Mouse (Mus musculus) CH12.LX (cell line): ENCODE measurements around the gene Dppa4. TPM values are rescaled to one million over a fixed set of nuclear protein-coding genes. Genes with fewer than 3 reads are reported as not detected.

ENCODE experiments used
- DNase-seq: peaks from one replicate; pipeline ENCODE4 v3.0.0-alpha.2; 2013; ENCODE audit errors: extremely low read depth
- H3K27ac ChIP-seq: 2 replicates; pipeline ENCODE4 v1.5.1; 2012; ENCODE audit warnings: low read depth, mild to moderate bottlenecking, control low read depth, moderate library complexity; ENCODE audit not compliant: insufficient read depth
- H3K27me3 ChIP-seq: replicated peaks from 2 replicates; pipeline ENCODE3; 2012; ENCODE audit warnings: inconsistent platforms
- H3K36me3 ChIP-seq, 2 experiments: replicated peaks in 1 of 2; 2 replicates each; pipeline versions ENCODE3 to v1.6.1; 2012; ENCODE audit warnings: inconsistent platforms in 1 of 2, low read length in 1 of 2, mild to moderate bottlenecking in 1 of 2, mixed read lengths in 1 of 2, moderate library complexity in 1 of 2; ENCODE audit not compliant: control insufficient read depth in 1 of 2, insufficient read depth in 1 of 2
- H3K4me1 ChIP-seq, 2 experiments: 2 replicates each; pipeline ENCODE4 v1.6.1; 2012; ENCODE audit warnings: inconsistent platforms in 1 of 2, moderate library complexity in 1 of 2; ENCODE audit not compliant: insufficient read depth in 2 of 2, control insufficient read depth in 1 of 2
- H3K4me2 ChIP-seq: 2 replicates; pipeline ENCODE4 v1.6.1; 2012; ENCODE audit warnings: low read depth, mild to moderate bottlenecking, control low read depth; ENCODE audit not compliant: poor library complexity, insufficient read depth, severe bottlenecking
- H3K4me3 ChIP-seq, 3 experiments: fragments of 150-350 bp in 1 of 3; sonication (generic) in 1 of 3; replicated peaks in 1 of 3; 2 replicates each; pipeline versions ENCODE3 to v1.5.1; 2011 to 2012; ENCODE audit warnings: low read depth in 2 of 3, low read length in 2 of 3, mild to moderate bottlenecking in 2 of 3, moderate library complexity in 2 of 3, control low read depth in 1 of 3, improper control_type of control experiment in 1 of 3, inconsistent platforms in 1 of 3, mixed read lengths in 1 of 3; ENCODE audit not compliant: poor library complexity in 1 of 3
- H3K79me2 ChIP-seq: replicated peaks from 2 replicates; pipeline ENCODE4 v1.6.1; 2012; ENCODE audit warnings: mild to moderate bottlenecking, moderate library complexity; ENCODE audit not compliant: control insufficient read depth, poor library complexity, insufficient read depth, severe bottlenecking; ENCODE audit errors: extremely low read depth
- H3K9ac ChIP-seq: 2 replicates; pipeline ENCODE4 v1.6.1; 2012; ENCODE audit warnings: low read depth, mild to moderate bottlenecking, control low read depth, moderate library complexity; ENCODE audit not compliant: insufficient read depth
- H3K9me3 ChIP-seq: replicated peaks from 2 replicates; pipeline ENCODE3; 2012; ENCODE audit warnings: low read length, inconsistent platforms, mixed read lengths
- BHLHE40 ChIP-seq: IDR thresholded peaks from 2 replicates; pipeline ENCODE4 v1.6.1; 2011; ENCODE audit warnings: mild to moderate bottlenecking, low read depth, low read length, improper control_type of control experiment
- CHD1 ChIP-seq: IDR thresholded peaks from 2 replicates; pipeline ENCODE4 v1.6.1; 2012; ENCODE audit warnings: low read depth, low read length, improper control_type of control experiment, inconsistent platforms
- CTCF ChIP-seq, 2 experiments: IDR thresholded peaks in 1 of 2; conservative IDR thresholded peaks in 1 of 2; 2 replicates each; pipeline ENCODE4 v1.5.1; 2011 to 2012; ENCODE audit warnings: low read depth in 2 of 2, low read length in 2 of 2, improper control_type of control experiment in 1 of 2, inconsistent platforms in 1 of 2, mild to moderate bottlenecking in 1 of 2, moderate library complexity in 1 of 2
- ELF1 ChIP-seq: IDR thresholded peaks from 2 replicates; pipeline ENCODE4 v1.6.1; 2014; ENCODE audit warnings: low read depth, mild to moderate bottlenecking, inconsistent platforms, low read length, improper control_type of control experiment
- GABPA ChIP-seq: IDR thresholded peaks from 2 replicates; pipeline ENCODE4 v1.6.1; 2012; ENCODE audit warnings: low read depth, low read length, improper control_type of control experiment, inconsistent platforms; ENCODE audit not compliant: insufficient replicate concordance
- HCFC1 ChIP-seq: IDR thresholded peaks from 2 replicates; pipeline ENCODE4 v1.6.1; 2012; ENCODE audit warnings: low read depth, mild to moderate bottlenecking, inconsistent platforms, low read length, improper control_type of control experiment
- IRF4 ChIP-seq: IDR thresholded peaks from 2 replicates; pipeline ENCODE4 v1.6.1; 2014; ENCODE audit warnings: low read depth, mild to moderate bottlenecking, inconsistent platforms, low read length, improper control_type of control experiment
- MAFK ChIP-seq: IDR thresholded peaks from 2 replicates; pipeline ENCODE4 v1.6.1; 2011; ENCODE audit warnings: low read length, improper control_type of control experiment; ENCODE audit not compliant: insufficient replicate concordance
- MYC ChIP-seq: IDR thresholded peaks from 2 replicates; pipeline ENCODE4 v1.6.1; 2011; ENCODE audit warnings: low read depth, mild to moderate bottlenecking, improper control_type of control experiment, low read length
- PAX5 ChIP-seq: IDR thresholded peaks from 2 replicates; pipeline ENCODE4 v1.6.1; 2012; ENCODE audit warnings: low read length, inconsistent platforms, mixed read lengths
- POLR2AphosphoS2 ChIP-seq: IDR thresholded peaks from 2 replicates; pipeline ENCODE4 v1.6.1; 2011; ENCODE audit warnings: low read depth, low read length, improper control_type of control experiment
- SMC3 ChIP-seq: IDR thresholded peaks from 2 replicates; pipeline ENCODE4 v1.6.1; 2011; ENCODE audit warnings: low read depth, low read length, improper control_type of control experiment
- TBP ChIP-seq: conservative IDR thresholded peaks from 2 replicates; pipeline ENCODE4 v1.6.1; 2011; ENCODE audit warnings: low read depth, low read length, improper control_type of control experiment
- USF1 ChIP-seq: IDR thresholded peaks from 2 replicates; pipeline ENCODE4 v1.6.1; 2014; ENCODE audit warnings: low read depth, mild to moderate bottlenecking, inconsistent platforms, low read length, improper control_type of control experiment
- USF2 ChIP-seq: conservative IDR thresholded peaks from 2 replicates; pipeline ENCODE4 v1.6.1; 2011; ENCODE audit warnings: low read depth, low read length, improper control_type of control experiment
- ZKSCAN1 ChIP-seq: IDR thresholded peaks from 2 replicates; pipeline ENCODE4 v1.6.1; 2012; ENCODE audit warnings: low read depth, inconsistent platforms, low read length, improper control_type of control experiment, borderline replicate concordance
- dilution Hi-C: fragments of 300-500 bp; cut with MboI; formaldehyde crosslinking; loops from 2 replicates; pipeline ENCODE4 v1.14.3; 2020; ENCODE audit warnings: low sequenced_read_pairs; ENCODE audit not compliant: extremely low pct_unique_long_range_greater_than_20kb, extremely low pct_ligation_motif_present
- in situ Hi-C: fragments of 300-500 bp; cut with MboI; formaldehyde crosslinking; loops from 3 replicates; pipeline ENCODE4 v1.14.3; 2019; ENCODE audit warnings: low sequenced_read_pairs, low pct_ligation_motif_present, low pct_unique_long_range_greater_than_20kb, mixed read lengths
- polyA plus RNA-seq: library from polyadenylated mRNA; unstranded; fragments of >175 nt; gene quantifications from 2 replicates; pipeline ENCODE4 v1.2.1, GENCODE M21; 2012; ENCODE audit warnings: low read depth; ENCODE audit not compliant: insufficient read length
- total RNA-seq, 2 experiments: library from RNA; depleted of rRNA; stranded (reverse); fragments of 300-350 nt in 1 of 2; fragments of >200 nt in 1 of 2; gene quantifications; 2 replicates each; pipeline ENCODE4 v1.2.3; 2012 to 2014

The Dppa4 gene
- not detected in 2 replicates for total RNA-seq (2012; rRNA removed)
- not detected in 2 replicates for total RNA-seq (2014; rRNA removed)
- not detected in 2 replicates for polyA plus RNA-seq

DNA sequence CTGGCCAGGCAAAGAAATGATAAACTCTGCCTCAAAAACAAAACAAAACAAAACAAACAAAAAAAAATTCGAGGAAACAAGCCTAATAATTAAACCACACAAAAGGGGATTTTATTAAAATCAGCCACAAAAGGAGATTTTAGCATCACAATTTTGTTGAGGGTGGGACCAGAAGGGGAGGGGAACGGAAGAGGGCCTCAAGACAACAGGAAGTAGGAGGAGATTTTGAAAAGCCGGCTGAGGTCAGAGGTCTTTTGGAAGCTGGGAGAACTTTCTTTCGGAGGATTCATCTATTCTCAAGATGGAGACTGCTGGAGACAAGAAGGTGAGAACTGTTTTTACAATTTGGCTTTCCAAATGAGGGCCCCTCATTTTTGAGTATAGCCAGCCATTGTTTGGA, at the start of gene Dppa4:
Dppa4 (plus strand) TSS at position 217 of the 400 bp plus-strand sequence.
- Histone ChIP-seq H3K4me3 (no peak within 1 kb of the TSS), H3K27ac (no peak within 1 kb of the TSS)
- in situ Hi-C loops, result no loop called here
- TF ChIP-seq IRF4 (no peak), SMC3 (no peak), POLR2AphosphoS2 (no peak), MYC (no peak), TBP (no peak), CHD1 (no peak)
- TF ChIP-seq, all 38 proteins: peak for 0
- no peaks in the 10 kb centered on the region for H3K27me3 ChIP-seq
- H3K9ac ChIP-seq, result no peak within 1 kb of the TSS
- H3K9me3 ChIP-seq, result peaks cover 54% of the 10 kb centered on the region
- H3K4me1 ChIP-seq, result no peaks in the 10 kb centered on the region
- dilution Hi-C loops, result no loop called here
- DNase-seq, result no peak
- no peak within 1 kb of the TSS for H3K4me2 ChIP-seq
- no peaks in the 10 kb centered on the region for H3K79me2 ChIP-seq
- no peaks in the 10 kb centered on the region for H3K36me3 ChIP-seq

DNA sequence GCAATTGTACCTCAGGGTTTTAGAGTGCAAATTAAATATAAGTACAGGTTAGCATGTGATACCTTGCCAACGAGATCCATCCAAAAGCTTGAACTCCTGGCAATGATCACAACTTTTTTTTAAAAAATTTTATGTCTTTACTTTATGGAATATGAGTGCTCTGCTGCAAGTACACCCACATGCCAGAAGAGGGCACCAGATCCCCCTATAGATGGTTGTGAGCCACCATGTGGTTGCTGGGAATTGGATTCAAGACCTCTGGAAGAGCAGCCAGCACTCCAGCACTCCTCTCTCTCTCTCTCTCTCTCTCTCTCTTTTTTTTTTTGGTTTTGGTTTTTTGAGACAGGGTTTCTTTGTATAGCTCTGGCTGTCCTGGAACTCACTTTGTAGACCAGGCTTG, 48.5 kb upstream of the Dppa4 start:
- H3K4me2 ChIP-seq, result no peak overlapping the region
- peaks cover 57% of the 10 kb centered on the region for H3K9me3 ChIP-seq
- no peaks in the 10 kb centered on the region for H3K79me2 ChIP-seq
- H3K9ac ChIP-seq, result no peak overlapping the region
- dilution Hi-C loops (no loop called here), in situ Hi-C loops (no loop called here)
- no peaks in the 10 kb centered on the region for H3K4me1 ChIP-seq
- no peak for TF ChIP-seq POLR2AphosphoS2
- no peak for TF ChIP-seq MAFK
- TF ChIP-seq CHD1, result no peak
- TF ChIP-seq CTCF (conservative IDR thresholded peaks at IDR 0.05 in 1 of 2, IDR thresholded peaks at IDR 0.05 in 1 of 2; ENCODE audit: low read depth in 2 of 2, low read length in 2 of 2), result 0 out of 4 replicates have a peak, but pooled peaks of 1 of the 2 experiments have one; percentile 4
- TF ChIP-seq GABPA, result no peak
- no peak for DNase-seq
- no peaks in the 10 kb centered on the region for H3K36me3 ChIP-seq
- H3K27me3 ChIP-seq, result no peaks in the 10 kb centered on the region
- H3K27ac ChIP-seq, result no peak overlapping the region
- H3K4me3 ChIP-seq, result no peak overlapping the region

DNA sequence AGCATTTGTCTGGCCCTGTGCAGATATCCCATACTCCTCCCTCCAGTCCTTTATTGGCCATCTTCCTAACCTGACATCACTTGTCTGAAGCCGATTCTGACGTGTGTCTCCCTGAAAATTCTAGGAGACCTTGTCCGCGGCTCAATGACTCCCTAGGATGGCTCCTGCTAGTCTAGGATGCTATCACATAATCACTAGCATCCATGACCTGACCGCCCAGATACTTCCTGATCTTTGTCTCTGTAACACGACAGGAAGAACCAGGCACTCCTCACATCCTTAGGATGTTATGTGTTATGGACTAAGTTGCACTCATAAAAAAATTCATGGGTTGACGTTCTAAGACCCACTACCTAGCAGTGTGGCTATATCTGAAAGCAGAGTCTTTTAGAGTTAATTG, 45.9 kb upstream of the Dppa4 start:
- Histone ChIP-seq H3K4me2 (no peak overlapping the region), H3K9ac (no peak overlapping the region), H3K27me3 (no peaks in the 10 kb centered on the region), H3K4me1 (no peaks in the 10 kb centered on the region), H3K79me2 (no peaks in the 10 kb centered on the region), H3K27ac (no peak overlapping the region), H3K4me3 (no peak overlapping the region), H3K9me3 (peaks cover 69% of the 10 kb centered on the region), H3K36me3 (no peaks in the 10 kb centered on the region)
- DNase-seq, result no peak
- in situ Hi-C loops (no loop called here), dilution Hi-C loops (no loop called here)
- TF ChIP-seq ZKSCAN1, result no peak
- TF ChIP-seq SMC3, result no peak
- TF ChIP-seq ELF1, result no peak
- no peak for TF ChIP-seq BHLHE40
- TF ChIP-seq USF1, result no peak
- no peak for TF ChIP-seq USF2
- TF ChIP-seq CTCF (conservative IDR thresholded peaks at IDR 0.05 in 1 of 2, IDR thresholded peaks at IDR 0.05 in 1 of 2; ENCODE audit: low read depth in 2 of 2, low read length in 2 of 2), result no peak
- TF ChIP-seq HCFC1, result no peak
- TF ChIP-seq PAX5, result no peak
